ENCODE assay signal across 27 mouse cellular contexts in genomic region chr2:163468866-163469265, GRCm38 (mm10). TPM values are rescaled to one million over a fixed set of nuclear protein-coding genes. Genes with fewer than 3 reads are reported as not detected.
A peak's percentile ranks its signal among the peaks of the same experiment; 100 is the strongest.
DNase-seq lines count a peak whose midpoint lies in the region; ATAC-seq and TF ChIP-seq lines count a peak whose summit lies in the region.
"Had no signal": no experiment of that assay in that cellular context is flagged by ENCODE, and none has a peak within 500 bp of the region (broad histone marks: within the 10 kb centered on the region; RNA-seq: fewer than 3 reads in every experiment).

No protein-coding gene starts in this region.

- no peak overlapping the region for H3K4me3 ChIP-seq in liver, adult 2 months (ENCODE audit: insufficient read depth, low read depth, low read length)
- H3K4me3 ChIP-seq in liver, embryonic 11.5 days (ENCODE audit: low read depth, low read length) = no peak overlapping the region
- H3K4me3 ChIP-seq: forebrain, embryonic 10.5 days; forebrain, embryonic 13.5 days; heart, embryonic 10.5 days; heart, embryonic 13.5 days; hindbrain, embryonic 12.5 days; hindbrain, embryonic 15.5 days had no signal

- peak overlapping the region; percentile 28; the same call in 1 of the 2 replicates for H3K27ac ChIP-seq in liver, adult 2 months (replicated peaks; ENCODE audit: insufficient read depth, low read depth, low read length)
- no peak overlapping the region for H3K27ac ChIP-seq in liver, embryonic 11.5 days (ENCODE audit: low read depth, low read length)
- H3K27ac ChIP-seq: forebrain, embryonic 10.5 days; forebrain, embryonic 13.5 days; heart, embryonic 10.5 days; heart, embryonic 13.5 days; hindbrain, embryonic 12.5 days; hindbrain, embryonic 15.5 days had no signal

- no peaks in the 10 kb centered on the region for H3K9me3 ChIP-seq in liver, embryonic 11.5 days (ENCODE audit: control insufficient read depth, low read length)
- H3K9me3 ChIP-seq: forebrain, embryonic 10.5 days; forebrain, embryonic 13.5 days; heart, embryonic 10.5 days; heart, embryonic 13.5 days; hindbrain, embryonic 12.5 days; hindbrain, embryonic 15.5 days had no signal

- no peaks in the 10 kb centered on the region for H3K27me3 ChIP-seq in liver, adult 2 months (ENCODE audit: control insufficient read depth, insufficient read depth, low read length)
- H3K27me3 ChIP-seq in liver, embryonic 11.5 days (replicated peaks; ENCODE audit: control insufficient read depth, insufficient read depth, low read length) = no peaks in the 10 kb centered on the region
- H3K27me3 ChIP-seq: forebrain, embryonic 13.5 days; heart, embryonic 13.5 days; hindbrain, embryonic 12.5 days; hindbrain, embryonic 15.5 days had no signal

- H3K4me2 ChIP-seq in liver, embryonic 11.5 days = no peak overlapping the region
- H3K4me2 ChIP-seq: forebrain, embryonic 13.5 days; heart, embryonic 13.5 days; hindbrain, embryonic 12.5 days; hindbrain, embryonic 15.5 days had no signal

- DNase-seq in adrenal gland, adult (ENCODE audit: inconsistent age in 2 of 2, low spot score in 1 of 2) = peak; percentile 45 to 78
- no peak for DNase-seq in adrenal gland, postnatal 14 days
- DNase-seq in cerebellum, adult 9-11 months = peak; percentile 3
- DNase-seq in cerebellum, adult 18-20 months = no peak
- DNase-seq in liver, adult 2 months (ENCODE audit: extremely low read depth, low read depth, low spot score) = peak; percentile 74
- DNase-seq in liver, embryonic 11.5 days (ENCODE audit: low spot score) = no peak
- DNase-seq: adrenal gland, adult 8-10 months; cerebellum, adult 8-10 months; cerebellum, postnatal 14 days; gastrocnemius, postnatal 14 days; heart, postnatal 14 days; kidney, adult 2 months had no signal

- TF ChIP-seq CTCF in liver, adult 2 months (IDR thresholded peaks at IDR 0.05; ENCODE audit: low read depth, low read length) = no peak

- peaks cover 17% of the 10 kb centered on the region for H3K4me1 ChIP-seq in liver, adult 2 months (ENCODE audit: control insufficient read depth, insufficient read depth, low read length)
- H3K4me1 ChIP-seq in liver, embryonic 11.5 days (replicated peaks; ENCODE audit: control insufficient read depth, insufficient read depth, low read length) = peaks cover 3% of the 10 kb centered on the region; the same call in 1 of the 2 replicates

- no peak for ATAC-seq in liver, embryonic 11.5 days (replicated peaks; ENCODE audit: low FRiP score)
- ATAC-seq: forebrain, embryonic 13.5 days; forebrain, embryonic 16.5 days; intestine, postnatal 0 days had no signal

- 41% methylated on average over 6 of the region's 6 CpGs for WGBS in liver, adult 2 months
- 86% methylated on average over 6 of the region's 6 CpGs for WGBS in liver, embryonic 11.5 days

- peaks cover 5% of the 10 kb centered on the region; the same call in 1 of the 2 replicates for H3K79me2 ChIP-seq in liver, adult 2 months (ENCODE audit: control insufficient read depth, insufficient read depth, low read length)

- H3K9ac ChIP-seq in liver, adult 2 months (ENCODE audit: low read depth, low read length) = no peak overlapping the region
- H3K9ac ChIP-seq in liver, embryonic 11.5 days (ENCODE audit: low read depth, low read length) = no peak overlapping the region
- H3K9ac ChIP-seq: forebrain, embryonic 13.5 days; heart, embryonic 13.5 days; hindbrain, embryonic 12.5 days; hindbrain, embryonic 15.5 days had no signal

- TF ChIP-seq POLR2A in liver, adult 2 months (IDR thresholded peaks at IDR 0.05; ENCODE audit: extremely low read depth, insufficient read depth, low read length) = no peak

- peaks cover 12% of the 10 kb centered on the region; the same call in 1 of the 2 replicates for H3K36me3 ChIP-seq in liver, adult 2 months (ENCODE audit: control insufficient read depth, insufficient read depth, low read length)
- H3K36me3 ChIP-seq in liver, embryonic 11.5 days (ENCODE audit: control insufficient read depth, insufficient read depth, low read length) = peaks cover 5% of the 10 kb centered on the region; the same call in 1 of the 2 replicates

RNA-seq across cellular contexts. Expression of gene Fitm2, which starts 3.6 kb away (rescaled TPM):
- 82.3 and 91.4 TPM in 2 replicates for total RNA-seq in adrenal gland, postnatal 14 days (2021)
- total RNA-seq in liver, adult 2 months (2014; rRNA removed) = 19.5 and 20.1 TPM in 2 replicates
- 19.8 and 20.9 TPM in 2 replicates for polyA plus RNA-seq in liver, adult 2 months (2012; rRNA removed)
- 8.1 and 9.0 TPM in 2 replicates for polyA plus RNA-seq in liver, embryonic 11.5 days (2014; fragmentation: Nextera tagmentation; extraction: Ambion mirVana)

RNA-seq across cellular contexts. Expression of gene R3hdml, which starts 23.3 kb away (rescaled TPM):
- total RNA-seq in adrenal gland, postnatal 14 days (2021) = not detected in 2 replicates
- total RNA-seq in liver, adult 2 months (2014; rRNA removed) = not detected in 2 replicates
- not detected in 2 replicates for polyA plus RNA-seq in liver, adult 2 months (2012; rRNA removed)
- not detected in 2 replicates for polyA plus RNA-seq in liver, embryonic 11.5 days (2014; fragmentation: Nextera tagmentation; extraction: Ambion mirVana)
- total RNA-seq: adrenal gland, adult 8-10 months; gastrocnemius, adult 18-20 months; gastrocnemius, postnatal 14 days; heart, adult 18-20 months; heart, postnatal 14 days; hematopoietic stem cell, adult 5-6 weeks had no signal
- polyA plus RNA-seq: embryonic facial prominence, embryonic 11.5 days; forebrain, embryonic 10.5 days; forebrain, embryonic 13.5 days; forebrain, embryonic 16.5 days; gonadal fat pad, adult 2 months; heart, embryonic 13.5 days; heart, embryonic 16.5 days; hindbrain, embryonic 12.5 days had no signal

RNA-seq across cellular contexts. Expression of gene Gdap1l1, which starts 30.6 kb away (rescaled TPM):
- total RNA-seq in adrenal gland, postnatal 14 days (2021) = 5.4 TPM in 2 replicates
- 0.07 TPM in 1 of 2 replicates, not detected in the other for total RNA-seq in liver, adult 2 months (2014; rRNA removed)
- not detected in 2 replicates for polyA plus RNA-seq in liver, adult 2 months (2012; rRNA removed)
- 1.4 and 1.7 TPM in 2 replicates for polyA plus RNA-seq in liver, embryonic 11.5 days (2014; fragmentation: Nextera tagmentation; extraction: Ambion mirVana)
- total RNA-seq: heart, adult 18-20 months; heart, postnatal 14 days had no signal

RNA-seq across cellular contexts. Expression of gene Hnf4a, which starts 37.7 kb away (rescaled TPM):
- 2.0 and 28.1 TPM in 2 replicates for total RNA-seq in adrenal gland, postnatal 14 days (2021)
- total RNA-seq in liver, adult 2 months (2014; rRNA removed) = 164 and 213 TPM in 2 replicates
- polyA plus RNA-seq in liver, adult 2 months (2012; rRNA removed) = 260 and 313 TPM in 2 replicates
- polyA plus RNA-seq in liver, embryonic 11.5 days (2014; fragmentation: Nextera tagmentation; extraction: Ambion mirVana) = 18.9 and 20.0 TPM in 2 replicates
- total RNA-seq: gastrocnemius, postnatal 14 days; heart, adult 18-20 months had no signal
- polyA plus RNA-seq: embryonic facial prominence, embryonic 11.5 days; embryonic facial prominence, embryonic 14.5 days; forebrain, embryonic 10.5 days; forebrain, embryonic 13.5 days; hindbrain, embryonic 12.5 days had no signal

RNA-seq across cellular contexts. Expression of gene Oser1, which starts 44.4 kb away (rescaled TPM):
- total RNA-seq in adrenal gland, postnatal 14 days (2021) = 34.8 and 37.3 TPM in 2 replicates
- total RNA-seq in liver, adult 2 months (2014; rRNA removed) = 21.9 and 22.6 TPM in 2 replicates
- polyA plus RNA-seq in liver, adult 2 months (2012; rRNA removed) = 8.0 and 8.3 TPM in 2 replicates
- polyA plus RNA-seq in liver, embryonic 11.5 days (2014; fragmentation: Nextera tagmentation; extraction: Ambion mirVana) = 61.0 and 67.8 TPM in 2 replicates

Comparison
In these comparisons a context has a peak if more than half of its experiments do, and no peak if none do; other contexts are left out.
1. DNase-seq: peak in adrenal gland, adult (2 of 2), cerebellum, adult 9-11 months (single experiment) and liver, adult 2 months (single experiment); none in adrenal gland, postnatal 14 days (single experiment), cerebellum, adult 18-20 months (0 of 2) and liver, embryonic 11.5 days (single experiment).